Mouse (Mus musculus) heart, embryonic 14.5 days (tissue): Measurements from ENCODE around the gene Hist3h2ba. TPM values are rescaled to one million over a fixed set of nuclear protein-coding genes. Genes with fewer than 3 reads are reported as not detected.

Source experiments
- ATAC-seq: fragments of 200-750 bp; cut with Nextera tagmentation; 2 replicates; pipeline ENCODE4 v1.8.0; 2017; ENCODE audit warnings: low read depth, moderate TSS enrichment; ENCODE audit not compliant: insufficient number of reproducible peaks, insufficient read depth, low FRiP score
- H3K27ac ChIP-seq, 2 experiments: fragments of 200-500 bp in 1 of 2; fragments of 300-500 bp in 1 of 2; sonication (generic) in 1 of 2; replicated peaks in 1 of 2; 2 replicates each; pipeline ENCODE4 v1.5.1; 2012 to 2014; ENCODE audit warnings: low read depth in 2 of 2, low read length in 2 of 2, control low read depth in 1 of 2, mild to moderate bottlenecking in 1 of 2, mixed read lengths in 1 of 2; ENCODE audit not compliant: control insufficient read depth in 1 of 2, insufficient read depth in 1 of 2
- H3K27me3 ChIP-seq: fragments of 300-500 bp; sonication (generic); 2 replicates; pipeline ENCODE4 v1.6.1; 2014; ENCODE audit warnings: mild to moderate bottlenecking, low read length, control low read depth; ENCODE audit not compliant: control insufficient read depth, insufficient read depth
- H3K36me3 ChIP-seq: fragments of 300-500 bp; sonication (generic); 2 replicates; pipeline ENCODE4 v1.6.1; 2014; ENCODE audit warnings: mild to moderate bottlenecking, control low read depth, low read length, mixed read lengths; ENCODE audit not compliant: control insufficient read depth, insufficient read depth
- H3K4me1 ChIP-seq, 2 experiments: fragments of 200-500 bp in 1 of 2; fragments of 300-500 bp in 1 of 2; sonication (generic) in 1 of 2; 2 replicates each; pipeline ENCODE4 v1.6.1; 2012 to 2014; ENCODE audit warnings: low read length in 2 of 2, control low read depth in 1 of 2, mixed read lengths in 1 of 2; ENCODE audit not compliant: control insufficient read depth in 2 of 2, insufficient read depth in 2 of 2
- H3K4me2 ChIP-seq: fragments of 300-500 bp; sonication (generic); 2 replicates; pipeline ENCODE4 v1.6.1; 2014; ENCODE audit warnings: mild to moderate bottlenecking, low read length
- H3K4me3 ChIP-seq, 2 experiments: fragments of 200-500 bp in 1 of 2; fragments of 300-500 bp in 1 of 2; sonication (generic) in 1 of 2; 2 replicates each; pipeline ENCODE4 v1.5.1; 2012 to 2014; ENCODE audit warnings: low read length in 2 of 2, mild to moderate bottlenecking in 2 of 2, control low read depth in 1 of 2, low read depth in 1 of 2, moderate library complexity in 1 of 2; ENCODE audit not compliant: control insufficient read depth in 1 of 2, insufficient read depth in 1 of 2
- H3K9ac ChIP-seq: fragments of 300-500 bp; sonication (generic); 2 replicates; pipeline ENCODE4 v1.6.1; 2014; ENCODE audit warnings: mild to moderate bottlenecking, low read length
- H3K9me3 ChIP-seq: fragments of 300-500 bp; sonication (generic); 2 replicates; pipeline ENCODE4 v1.6.1; 2016; ENCODE audit warnings: low read length, control low read depth; ENCODE audit not compliant: control insufficient read depth
- WGBS: fragments of 180-500 bp; shearing (Covaris S2); extraction: QIAGEN DNeasy Blood & Tissue Kit; methylation state at CpG from one replicate; pipeline ENCODE4 v1.1.7; 2014; 5-methylcytosine and 5-hydroxymethylcytosine counted together
- polyA plus RNA-seq: library from polyadenylated mRNA; unstranded; fragments of >200 nt; fragmentation: Nextera tagmentation; extraction: Ambion mirVana; gene quantifications from 2 replicates; pipeline ENCODE4 v1.2.1, GENCODE M21; 2014

Hist3h2ba gene
- polyA plus RNA-seq, 1 experiment from 2014 or later, result 16.0 TPM

- ATAC-seq, result peak; percentile 66
- H3K4me3 ChIP-seq, result no peak overlapping the region
Observed at GRCm38 (mm10) chr11:58983691-58984341, 35.1 kb downstream of the Hist3h2ba start.

GRCm38 (mm10) chr11:58984657-58985056 is 35.9 kb downstream of the Hist3h2ba start:
- peak overlapping the region; percentile 64 for H3K9ac ChIP-seq
- no peaks in the 10 kb centered on the region for H3K9me3 ChIP-seq
- WGBS, result 74% methylated on average over 7 of the region's 7 CpGs
- peak overlapping the region; percentile 49 for H3K4me2 ChIP-seq
- ATAC-seq, result no peak
- peaks cover 81% of the 10 kb centered on the region for H3K36me3 ChIP-seq
- no peak overlapping the region for H3K4me3 ChIP-seq
- no peaks in the 10 kb centered on the region for H3K27me3 ChIP-seq
- peak overlapping the region; percentile 77 to 97 for H3K27ac ChIP-seq
- H3K4me1 ChIP-seq, result peaks cover 78 to 93% of the 10 kb centered on the region in 2 experiments

More at GRCm38 (mm10) chr11:58983691-58984341, 35.1 kb downstream of the Hist3h2ba start:
- H3K4me1 ChIP-seq, result peaks cover 78 to 95% of the 10 kb centered on the region in 2 experiments
- H3K9ac ChIP-seq, result peak overlapping the region; percentile 64
- peak overlapping the region; percentile 49 for H3K4me2 ChIP-seq
- WGBS, result 35% methylated on average over 6 of the region's 6 CpGs
- H3K36me3 ChIP-seq, result peaks cover 72% of the 10 kb centered on the region
- H3K27ac ChIP-seq, result peak overlapping the region; percentile 77 to 97
- H3K9me3 ChIP-seq, result no peaks in the 10 kb centered on the region
- no peaks in the 10 kb centered on the region for H3K27me3 ChIP-seq

- H3K27ac ChIP-seq, result peak overlapping the region; percentile 77 to 97
- 49% methylated on average over 3 of the region's 3 CpGs for WGBS
- peaks cover 87% of the 10 kb centered on the region for H3K36me3 ChIP-seq
Observed at GRCm38 (mm10) chr11:58985299-58985917, 36.7 kb downstream of the Hist3h2ba start.

GRCm38 (mm10) chr11:58989166-58989565 is 40.4 kb downstream of the Hist3h2ba start:
- 87% methylated on average over 4 of the region's 4 CpGs for WGBS
- peaks cover 76 to 96% of the 10 kb centered on the region in 2 experiments for H3K4me1 ChIP-seq
- peaks cover 71% of the 10 kb centered on the region for H3K36me3 ChIP-seq

More at GRCm38 (mm10) chr11:58985299-58985917, 36.7 kb downstream of the Hist3h2ba start:
- Histone ChIP-seq H3K9ac (peak overlapping the region; percentile 6; the same call in 1 of the 2 replicates), H3K4me1 (peaks cover 78 to 93% of the 10 kb centered on the region in 2 experiments), H3K27me3 (no peaks in the 10 kb centered on the region), H3K4me3 (no peak overlapping the region), H3K9me3 (no peaks in the 10 kb centered on the region), H3K4me2 (no peak overlapping the region)
- ATAC-seq, result no peak

GRCm38 (mm10) chr11:58990141-58990540 is 41.4 kb downstream of the Hist3h2ba start:
- no peak overlapping the region for H3K4me3 ChIP-seq
- H3K4me2 ChIP-seq, result no peak overlapping the region
- ATAC-seq, result no peak
- H3K4me1 ChIP-seq, result peaks cover 75 to 96% of the 10 kb centered on the region in 2 experiments
- peaks cover 66% of the 10 kb centered on the region for H3K36me3 ChIP-seq
- H3K27me3 ChIP-seq, result no peaks in the 10 kb centered on the region
- H3K9ac ChIP-seq, result peak overlapping the region; percentile 27; the same call in 1 of the 2 replicates
- no peaks in the 10 kb centered on the region for H3K9me3 ChIP-seq
- WGBS, result 46% methylated on average over 17 of the region's 17 CpGs
- peak overlapping the region; percentile 91 to 97 for H3K27ac ChIP-seq

More at GRCm38 (mm10) chr11:58989166-58989565, 40.4 kb downstream of the Hist3h2ba start:
- no peak for ATAC-seq
- Histone ChIP-seq H3K4me3 (no peak overlapping the region), H3K27me3 (no peaks in the 10 kb centered on the region), H3K9ac (peak overlapping the region; percentile 25; the same call in 1 of the 2 replicates), H3K27ac (peak overlapping the region in 1 of 2 experiments; percentile 97; a peak in 1 of 4 replicates), H3K9me3 (no peaks in the 10 kb centered on the region), H3K4me2 (no peak overlapping the region)

- Histone ChIP-seq H3K4me1 (peaks cover 68 to 93% of the 10 kb centered on the region in 2 experiments), H3K4me2 (peak overlapping the region; percentile 18; the same call in 1 of the 2 replicates), H3K27ac (peak overlapping the region; percentile 91 to 97), H3K9me3 (no peaks in the 10 kb centered on the region), H3K9ac (peak overlapping the region; percentile 3; the same call in 1 of the 2 replicates), H3K27me3 (no peaks in the 10 kb centered on the region), H3K4me3 (no peak overlapping the region), H3K36me3 (peaks cover 66% of the 10 kb centered on the region)
- ATAC-seq, result peak; percentile 81
- 36% methylated on average over 9 of the region's 9 CpGs for WGBS
Observed at GRCm38 (mm10) chr11:58990794-58991193, 42.1 kb downstream of the Hist3h2ba start.

- Histone ChIP-seq H3K9ac (peak overlapping the region; percentile 55), H3K9me3 (no peaks in the 10 kb centered on the region), H3K27ac (peak overlapping the region; percentile 6 to 97; a peak in 3 of 4 replicates), H3K27me3 (no peaks in the 10 kb centered on the region), H3K4me3 (no peak overlapping the region), H3K4me1 (peaks cover 57 to 92% of the 10 kb centered on the region in 2 experiments), H3K4me2 (no peak overlapping the region), H3K36me3 (peaks cover 66% of the 10 kb centered on the region)
- WGBS, result 76% methylated on average over 3 of the region's 3 CpGs
- ATAC-seq, result no peak
Observed at GRCm38 (mm10) chr11:58991911-58992310, 43.2 kb downstream of the Hist3h2ba start.
